Mouse (Mus musculus): ENCODE measurements around the gene Il9.

DNA sequence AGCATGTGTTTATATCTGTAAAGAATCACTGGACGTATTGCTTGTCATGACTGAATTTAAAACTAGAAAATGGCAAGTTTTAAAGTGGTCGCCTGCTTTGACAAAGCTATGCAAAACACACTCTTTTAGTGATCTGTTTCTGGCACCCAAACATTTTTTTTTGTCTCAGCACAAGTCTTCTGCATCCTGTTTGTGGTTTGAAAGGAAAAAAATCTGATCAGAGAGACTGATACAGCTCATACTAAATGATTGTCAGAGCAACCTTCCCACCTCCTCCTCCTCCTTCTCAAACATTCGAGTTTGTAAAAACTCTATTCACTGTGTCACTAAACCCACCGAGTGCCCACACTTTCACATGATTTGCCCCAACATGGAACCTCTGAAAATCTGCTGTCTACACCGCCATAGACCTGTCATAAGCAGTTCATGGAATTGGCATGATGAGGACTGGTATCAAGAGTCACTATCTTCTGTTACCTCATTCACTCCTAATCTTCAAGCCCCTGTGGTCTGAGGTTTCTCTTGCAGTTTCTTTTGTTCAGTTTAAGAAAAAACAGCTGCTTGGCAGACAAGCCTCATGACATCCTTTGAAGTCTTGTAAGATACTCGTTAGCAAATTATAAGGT, 24.9 kb upstream of the Il9 start:
- TF ChIP-seq CTCF (IDR thresholded peaks at IDR 0.05; ENCODE audit: extremely low read depth, insufficient read length, insufficient replicate concordance, low read depth, low read length) (no peak), POLR2A (IDR thresholded peaks at IDR 0.05; ENCODE audit: low read depth, low read length) (no peak)
